Mouse (Mus musculus) retina, adult 2 months (tissue): ENCODE measurements at regions not wholly inside any gene's neighbourhood (a gene's known extent, or its start where the extent isn't known, plus 50 kb on each side); places are given as distances from the start of the nearest gene placed in this dataset.

ENCODE experiments used
- DNase-seq: peaks from one replicate; pipeline ENCODE4 v3.0.0-alpha.2; 2012; ENCODE audit warnings: low read depth, low spot score

- DNase-seq = no peak
Observed at GRCm38 (mm10) chr9:67117639-67118038, 68.4 kb upstream of the Tpm1 start.

- DNase-seq = no peak
Observed at GRCm38 (mm10) chr9:67115991-67116390, 66.8 kb upstream of the Tpm1 start.

GRCm38 (mm10) chr9:67114099-67114498 is 64.9 kb upstream of the Tpm1 start:
- no peak for DNase-seq

- DNase-seq = no peak
Observed at GRCm38 (mm10) chr9:67111836-67112584, 62.8 kb upstream of the Tpm1 start.

GRCm38 (mm10) chr9:67107938-67108337 is 58.7 kb upstream of the Tpm1 start:
- no peak for DNase-seq

GRCm38 (mm10) chr9:67105867-67106266 is 56.7 kb upstream of the Tpm1 start:
- DNase-seq = no peak

- no peak for DNase-seq
Observed at GRCm38 (mm10) chr9:67105216-67105615, 56.0 kb upstream of the Tpm1 start.

GRCm38 (mm10) chr9:67104616-67105015 is 55.4 kb upstream of the Tpm1 start:
- no peak for DNase-seq

GRCm38 (mm10) chr9:67102578-67102977 is 53.4 kb upstream of the Tpm1 start:
- no peak for DNase-seq

- DNase-seq = no peak
Observed at GRCm38 (mm10) chr9:67099471-67099870, 50.3 kb upstream of the Tpm1 start.
